Mouse (Mus musculus) cerebellum, postnatal 4 days (tissue): ENCODE results near the gene Cep290.
A peak's percentile ranks its signal among the peaks of the same experiment; 100 is the strongest.
"Not testable (repeated sequence)": the region's sequence is repeated elsewhere in the genome, so short reads cannot be mapped to it uniquely, and the experiment has no call there.

Experiments used
- DNase-seq, 2 experiments: peaks; one replicate each; pipeline ENCODE4 v3.0.0; 2022; ENCODE audit warnings: low spot score in 2 of 2, mixed read lengths in 1 of 2

The Cep290 gene

DNA sequence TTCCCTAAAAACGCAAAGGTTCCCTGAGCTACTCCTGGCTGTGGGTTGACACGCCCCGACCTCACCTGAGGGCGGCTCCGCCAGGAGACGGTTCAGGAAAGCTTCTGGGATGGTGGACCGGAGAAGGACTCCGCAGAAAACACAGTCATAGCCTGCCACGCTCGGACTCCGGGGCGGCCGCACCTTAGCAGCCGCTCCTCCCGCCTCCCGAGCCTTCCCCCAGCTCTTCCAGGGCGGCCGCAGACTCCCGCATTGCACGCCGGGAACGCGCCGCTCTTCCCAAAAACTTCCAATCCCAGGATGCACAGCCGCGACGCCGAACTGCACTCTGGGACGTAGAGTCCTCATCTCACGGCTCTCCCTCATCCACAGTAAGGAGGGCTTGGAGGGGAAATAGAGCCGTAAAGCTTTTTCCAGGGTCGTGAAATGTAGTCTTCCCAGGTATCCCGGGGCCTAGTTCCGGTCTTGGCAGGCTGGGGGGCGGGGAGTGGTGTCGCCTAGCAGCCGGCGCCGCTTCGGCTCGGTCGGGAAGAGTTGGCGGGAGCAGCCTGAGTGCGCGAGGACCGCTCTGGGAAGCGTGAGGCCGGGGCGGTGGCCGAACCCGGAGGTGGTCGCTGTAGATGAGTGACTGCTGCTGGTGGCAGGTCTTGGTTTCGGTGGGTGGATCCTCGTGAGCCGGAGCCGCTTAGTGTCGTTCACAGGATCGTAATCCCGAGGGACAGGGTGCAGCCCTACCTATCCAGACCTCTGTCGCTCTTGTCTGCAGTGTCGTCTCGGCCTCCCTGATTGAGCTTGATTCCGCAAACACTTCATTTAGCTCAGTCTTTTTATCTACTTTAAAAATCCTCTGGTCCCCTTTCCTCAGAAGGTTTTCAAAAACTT, at the start of gene Cep290, which contains the start of gene Tmtc3:
Cep290 (plus strand) TSS at position 462 of the 882 bp plus-strand sequence.
Tmtc3 (minus strand) TSS at position 254 of the 882 bp plus-strand sequence.
- peak; percentile 74 to 89 for DNase-seq

DNA sequence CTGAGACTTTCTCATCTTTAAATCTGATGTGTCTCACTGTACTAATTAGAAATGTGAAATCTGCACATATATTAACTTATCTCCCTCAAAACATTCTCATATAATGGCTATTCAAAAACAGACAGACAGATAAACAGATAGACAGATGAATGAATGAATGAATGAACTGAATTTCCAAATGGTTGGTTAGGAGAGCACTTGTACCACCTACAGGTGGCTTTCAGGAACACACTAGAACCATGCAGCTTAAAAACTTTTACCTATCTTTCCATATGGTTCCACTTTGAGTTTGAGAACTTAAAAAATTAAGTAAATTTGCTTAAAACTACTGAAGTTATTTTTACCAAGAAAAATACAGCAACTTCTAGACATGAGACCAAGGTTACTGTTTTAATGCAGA, 38.0 kb upstream of the Cep290 start:
- DNase-seq = no peak

DNA sequence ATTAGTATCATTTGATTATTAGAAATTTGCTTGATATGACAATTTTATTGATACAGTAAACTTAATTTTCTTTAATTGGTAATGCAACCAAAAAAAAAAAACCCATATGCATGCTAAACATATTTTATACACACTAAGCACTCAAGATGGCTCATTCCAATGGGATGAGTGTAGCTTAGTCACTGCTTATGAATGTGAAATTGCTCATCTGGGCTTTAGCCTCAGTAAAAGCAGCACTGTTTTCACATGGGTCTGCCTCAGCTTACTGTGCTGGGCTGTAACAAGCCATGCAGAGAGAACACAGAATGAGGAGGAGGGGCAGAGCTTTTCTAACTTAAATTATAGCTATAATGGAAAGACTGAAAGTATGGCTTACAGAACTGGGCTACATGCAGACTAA, 26.8 kb upstream of the Cep290 start:
- DNase-seq = no peak

DNA sequence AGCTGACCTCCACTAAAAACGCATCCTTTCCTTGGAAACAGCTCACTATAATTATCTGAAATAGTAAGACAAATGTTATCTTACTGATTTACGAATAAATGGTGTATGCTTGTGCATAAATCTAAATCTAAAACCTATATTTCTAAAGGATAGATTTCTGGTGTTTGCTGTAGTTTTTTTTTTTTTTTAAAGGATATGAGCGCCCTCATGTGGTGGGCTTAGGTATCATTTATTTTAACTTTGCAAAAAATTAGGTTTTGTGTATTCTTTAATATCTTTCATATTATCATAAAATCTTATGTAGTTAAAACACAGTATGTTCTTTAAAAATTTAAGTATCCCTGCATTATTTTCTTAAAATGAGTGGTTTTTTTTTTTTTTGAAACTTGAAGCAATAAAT, 12.3 kb upstream of the Cep290 start:
- DNase-seq = no peak

DNA sequence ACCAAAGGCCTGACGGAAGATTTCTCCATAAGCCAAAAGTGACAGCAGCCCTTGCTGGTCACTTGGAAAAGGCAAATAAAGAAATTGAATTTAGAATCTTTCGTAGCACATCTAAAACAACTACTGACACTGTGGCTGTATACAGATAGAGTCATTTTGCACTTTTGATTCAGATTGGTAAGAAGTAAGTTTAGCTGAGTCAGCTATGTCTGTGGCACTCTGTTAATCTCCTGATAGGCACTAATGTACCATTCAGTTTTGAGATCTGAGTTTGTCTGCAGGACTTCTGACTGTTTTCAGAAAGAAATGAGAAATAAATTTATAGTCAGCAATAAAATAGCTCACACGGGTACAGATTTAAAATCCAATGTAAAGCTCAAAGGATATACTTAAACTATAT, 7.8 kb upstream of the Cep290 start:
- no peak for DNase-seq

DNA sequence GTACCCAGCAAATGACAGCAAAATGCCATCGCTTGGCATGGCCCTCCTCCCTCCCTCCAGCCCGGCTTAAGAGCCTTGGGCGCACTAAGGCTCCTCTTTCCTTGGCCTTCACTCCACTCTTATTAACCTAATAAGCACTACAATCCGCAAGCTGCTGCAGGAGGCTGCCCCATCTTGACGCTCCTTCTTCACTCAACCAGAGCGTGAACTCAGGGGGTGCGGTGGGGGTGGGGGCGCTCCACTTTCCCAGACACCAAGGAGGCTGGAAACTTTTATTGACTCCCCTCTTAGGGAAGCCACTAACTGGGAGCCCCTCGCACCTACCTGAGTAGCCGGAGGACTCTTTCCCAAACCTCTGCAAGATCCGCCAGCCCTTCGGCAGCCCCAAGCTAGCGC, 659 bp upstream of the Cep290 start:
- DNase-seq = no peak

DNA sequence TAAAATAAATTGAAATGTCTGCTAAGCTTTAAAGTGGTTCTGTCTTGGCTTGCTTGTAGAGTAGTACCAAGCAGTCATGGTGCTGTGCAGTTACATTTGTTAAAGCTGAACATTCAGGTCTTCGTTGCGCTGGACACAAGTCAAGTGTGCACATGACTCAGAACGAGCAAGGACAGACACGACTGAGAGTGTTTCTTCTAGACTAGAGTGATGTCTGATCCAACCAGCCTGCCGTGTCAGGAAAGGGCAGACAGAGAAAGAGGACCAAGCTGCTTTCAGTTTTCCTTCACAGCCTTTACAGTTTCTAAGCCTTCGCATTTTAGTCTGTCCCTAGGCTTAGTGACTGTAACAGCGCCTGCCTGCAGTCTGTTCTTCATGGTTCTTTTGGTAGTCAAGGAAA, 4.6 kb downstream of the Cep290 start:
- no peak for DNase-seq

DNA sequence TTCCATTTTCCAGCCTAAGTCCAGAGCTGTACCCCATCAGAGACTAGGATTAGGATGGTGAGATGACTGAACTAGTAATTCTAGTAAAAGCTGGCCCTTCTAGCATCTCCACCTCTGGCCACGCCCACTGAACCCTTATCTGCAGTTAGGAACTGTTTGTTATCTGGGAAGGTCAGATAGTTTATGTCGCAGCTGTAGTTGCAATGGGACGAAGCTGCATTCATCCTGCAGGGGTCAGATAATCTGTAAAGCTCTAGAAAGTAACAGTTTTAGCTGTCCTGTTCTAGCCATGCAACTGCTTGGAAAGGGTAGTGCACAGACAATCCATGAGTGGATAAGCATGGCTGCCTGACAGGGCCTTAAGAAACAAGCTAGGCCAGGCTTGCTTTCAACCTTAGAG, 11.0 kb downstream of the Cep290 start:
- DNase-seq = no peak

DNA sequence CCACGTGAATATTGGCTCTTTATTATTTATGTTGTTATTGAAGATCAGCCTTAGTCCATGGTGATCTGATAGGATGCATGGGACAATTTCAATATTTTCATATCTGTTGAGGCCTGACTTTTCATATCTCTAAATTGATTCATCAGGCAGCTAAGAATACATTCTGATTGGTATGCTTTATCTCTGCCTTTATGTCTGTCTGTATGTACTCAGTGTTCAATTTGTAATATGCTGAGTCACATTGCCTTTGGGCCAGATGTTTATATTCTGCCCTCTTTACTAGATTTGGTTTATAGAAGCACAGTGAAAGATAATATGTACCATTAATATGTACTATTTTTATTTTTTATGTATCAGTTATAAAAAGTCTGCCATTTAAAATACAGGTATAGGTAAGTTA, 20.8 kb downstream of the Cep290 start:
- DNase-seq = no peak

DNA sequence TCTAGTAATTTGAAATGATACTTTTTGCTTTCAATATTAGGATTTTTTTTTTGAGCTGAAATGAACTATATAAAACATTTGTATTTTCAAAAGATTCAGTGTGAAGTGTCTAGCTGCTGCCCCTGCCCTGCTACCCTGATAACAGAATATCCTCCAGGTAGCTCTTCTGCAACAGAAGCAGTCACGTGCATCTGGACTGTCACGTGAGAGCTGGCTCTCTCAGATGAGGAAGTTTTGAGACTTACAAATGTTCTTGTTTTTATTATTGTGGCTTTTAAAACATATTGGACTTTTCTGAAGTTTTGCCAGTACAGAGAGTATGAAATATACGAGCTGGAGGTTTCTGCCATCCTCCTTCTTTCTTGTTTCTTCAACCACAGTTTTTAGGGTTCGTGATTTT, 34.3 kb downstream of the Cep290 start:
- no peak for DNase-seq

DNA sequence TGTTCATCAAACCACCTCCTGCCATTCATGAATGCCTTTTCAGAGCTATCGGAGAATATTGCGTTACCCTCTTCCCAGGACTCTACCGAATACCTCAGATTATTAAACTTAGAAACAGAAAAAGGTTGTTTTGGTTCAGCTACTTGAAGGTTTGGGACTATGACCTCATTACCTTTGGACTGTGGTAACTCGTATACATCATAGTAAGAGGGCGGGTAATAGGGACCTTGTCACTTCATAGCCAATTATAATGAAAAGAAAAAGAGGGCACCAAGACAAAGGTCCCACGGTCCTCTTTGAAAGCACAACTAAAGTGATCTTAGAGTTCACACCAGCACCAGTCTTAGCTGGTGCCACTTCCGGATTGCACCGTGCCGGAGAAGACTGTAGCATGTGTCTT, 35.0 kb downstream of the Cep290 start:
- no peak for DNase-seq

DNA sequence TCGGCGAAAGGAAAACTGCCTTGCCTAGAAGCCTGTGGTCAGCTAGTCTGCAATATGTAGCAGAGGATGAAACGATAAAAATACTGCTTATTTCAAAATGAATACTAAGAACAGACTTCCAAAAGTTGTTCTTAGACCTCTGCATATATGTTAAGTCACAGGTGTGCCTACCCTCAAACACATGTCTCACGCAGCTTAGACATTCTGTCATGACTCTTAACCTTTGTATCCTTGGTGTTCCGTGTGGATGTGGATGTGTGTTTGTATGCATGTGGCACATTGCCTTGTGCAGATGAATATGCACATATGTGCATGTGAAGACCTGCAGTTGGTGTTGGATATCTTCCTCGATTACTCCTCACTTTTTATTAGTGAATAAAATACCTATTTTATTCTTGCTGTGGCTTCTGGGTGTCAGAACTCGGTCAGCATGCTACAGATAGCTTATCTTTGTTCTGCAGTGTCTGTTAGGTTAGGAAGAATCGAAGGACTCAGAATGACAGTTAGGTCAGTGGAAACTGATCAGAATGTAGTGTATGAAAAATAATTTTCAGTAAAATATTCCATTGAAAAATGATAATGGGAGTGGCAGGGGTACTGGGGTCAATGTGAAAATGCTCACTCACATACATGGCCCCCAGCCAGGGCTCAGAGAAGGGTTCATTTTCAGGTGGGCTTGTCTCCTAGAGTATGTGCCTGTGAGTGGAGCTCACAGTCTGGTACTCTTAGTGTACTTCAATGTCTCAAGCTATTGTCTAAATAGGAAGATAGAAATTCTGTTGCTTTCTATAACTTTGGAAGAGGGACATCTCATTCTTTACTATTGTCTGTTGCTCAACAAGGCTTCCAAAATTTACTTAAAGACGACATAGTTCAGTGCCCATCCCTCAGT, 37.4 kb downstream of the Cep290 start:
- DNase-seq = no peak

DNA sequence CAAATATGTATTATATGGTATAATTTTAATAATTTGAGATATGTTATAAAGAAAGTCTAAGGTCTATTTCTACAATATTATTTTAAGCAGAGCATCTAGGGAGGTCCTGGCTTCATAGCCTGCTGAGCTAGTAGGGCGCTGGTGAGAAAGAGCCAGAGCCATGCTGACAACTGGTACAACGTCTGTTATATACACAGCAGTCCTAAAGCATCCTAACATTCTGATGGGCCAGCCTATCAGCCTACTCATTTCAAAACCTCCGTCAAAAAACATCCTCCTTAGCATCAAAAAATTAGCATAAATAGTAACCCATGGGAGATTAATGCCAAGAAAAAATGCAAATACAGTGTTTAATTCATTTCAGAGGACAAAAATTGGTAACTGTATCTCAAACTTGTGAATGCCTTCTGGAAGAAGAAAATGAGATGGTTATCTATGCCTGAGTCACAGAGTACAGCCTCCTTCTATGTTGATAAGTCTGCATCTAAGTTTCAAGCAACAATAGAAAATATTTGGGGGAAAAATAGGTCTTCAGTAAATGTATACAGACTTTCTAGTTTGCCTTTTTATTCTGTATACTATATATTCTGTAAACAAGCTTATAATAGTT, 69.3 kb downstream of the Cep290 start:
- DNase-seq = no peak

DNA sequence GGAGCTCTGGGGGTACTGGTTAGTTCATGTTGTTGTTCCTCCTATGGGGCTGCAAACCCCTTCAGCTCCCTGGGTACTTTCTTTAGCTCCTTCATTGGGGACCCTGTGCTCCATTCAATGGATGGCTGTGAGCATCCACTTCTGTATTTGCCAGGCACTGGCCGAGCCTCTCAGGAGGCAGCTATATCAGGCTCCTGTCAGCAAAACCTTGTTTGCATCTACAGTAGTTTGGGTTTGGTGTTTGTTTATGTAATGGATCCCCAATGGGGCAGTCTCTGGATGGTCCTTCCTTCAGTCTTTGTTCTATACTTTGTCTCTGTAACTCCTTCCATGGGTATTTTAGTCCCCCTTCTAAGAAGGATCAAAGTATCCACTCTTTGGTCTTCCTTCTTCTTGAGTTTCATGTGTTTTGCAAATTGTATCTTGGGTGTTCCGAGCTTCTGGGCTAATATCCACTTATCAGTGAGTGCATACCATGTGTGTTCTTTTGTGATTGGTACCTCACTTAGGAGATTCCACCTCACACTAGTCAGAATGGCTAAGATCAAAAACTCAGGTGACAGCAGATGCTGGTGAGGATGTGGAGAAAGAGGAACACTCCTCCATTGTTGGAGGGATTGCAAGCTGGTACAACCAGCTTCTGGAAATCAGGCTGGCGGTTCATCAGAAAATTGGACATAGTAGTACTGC, 73.0 kb downstream of the Cep290 start:
- DNase-seq = not testable (repeated sequence)

DNA sequence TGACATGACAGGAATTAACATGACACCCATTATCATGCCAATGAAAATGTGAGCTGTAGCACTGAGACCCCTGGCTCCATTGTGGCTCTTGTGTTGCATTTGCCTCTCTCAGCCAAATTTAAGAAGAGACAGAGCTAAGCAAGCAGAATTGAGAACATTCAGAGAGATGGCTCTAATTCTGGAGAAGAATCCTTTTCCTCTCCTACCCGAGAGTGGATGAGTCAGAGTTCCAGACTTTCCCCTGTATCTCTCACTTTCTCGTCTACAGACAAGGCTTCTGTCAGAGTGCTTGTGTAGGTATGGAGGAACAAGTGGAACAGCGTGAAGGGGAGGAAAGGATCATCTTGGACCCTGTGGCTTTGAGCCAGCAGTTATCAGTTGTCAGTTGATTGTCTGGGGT, 76.8 kb downstream of the Cep290 start:
- no peak for DNase-seq

DNA sequence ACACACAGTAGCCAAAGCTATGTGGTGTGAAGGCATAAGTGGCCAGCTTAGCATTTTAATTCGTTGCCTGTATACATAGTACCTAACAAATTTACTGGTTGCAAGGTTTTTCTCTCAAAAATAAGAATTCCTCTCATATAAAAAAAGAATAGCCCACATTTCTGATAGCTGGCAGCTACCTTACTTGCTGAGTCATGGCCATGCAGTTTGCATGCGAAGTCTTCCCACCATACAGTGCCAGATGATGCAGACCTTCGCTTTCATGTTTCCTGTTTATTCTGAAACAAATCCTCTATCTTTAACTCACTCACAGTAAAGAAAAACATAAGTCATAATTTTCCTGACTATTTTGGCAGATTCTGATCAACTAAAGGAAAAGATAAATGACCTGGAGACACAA, 84.3 kb downstream of the Cep290 start:
- DNase-seq = no peak

DNA sequence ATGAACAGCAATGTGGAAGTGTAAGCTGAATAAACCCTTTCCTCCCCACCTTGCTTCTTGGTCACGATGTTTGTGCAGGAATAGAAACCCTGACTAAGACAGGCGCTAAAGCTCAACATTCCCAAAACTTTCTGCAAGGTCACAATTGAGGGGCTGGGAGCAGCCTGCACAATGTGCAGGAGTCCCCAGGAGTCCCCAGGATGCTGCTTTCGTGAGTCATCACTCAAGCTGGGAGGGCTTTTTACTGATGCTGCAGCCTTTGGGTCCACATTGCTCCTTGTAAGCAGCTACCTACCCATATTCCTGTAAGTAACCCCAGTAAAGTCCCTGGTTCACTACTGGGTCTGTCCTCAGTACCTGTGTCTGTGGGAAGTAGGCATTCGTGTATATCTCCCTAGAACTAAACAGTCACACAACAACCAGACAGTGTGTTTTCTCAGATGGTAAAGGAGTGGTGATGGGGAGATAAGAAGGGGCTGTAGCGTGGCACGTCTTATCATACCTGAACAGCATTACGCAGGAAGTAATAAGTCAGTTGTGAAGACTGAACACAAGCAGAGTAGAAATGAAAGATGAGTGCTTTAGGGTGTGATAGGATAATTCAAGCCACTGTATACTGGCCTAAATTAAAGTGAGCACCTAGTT, 87.3 kb downstream of the Cep290 start:
- no peak for DNase-seq

DNA sequence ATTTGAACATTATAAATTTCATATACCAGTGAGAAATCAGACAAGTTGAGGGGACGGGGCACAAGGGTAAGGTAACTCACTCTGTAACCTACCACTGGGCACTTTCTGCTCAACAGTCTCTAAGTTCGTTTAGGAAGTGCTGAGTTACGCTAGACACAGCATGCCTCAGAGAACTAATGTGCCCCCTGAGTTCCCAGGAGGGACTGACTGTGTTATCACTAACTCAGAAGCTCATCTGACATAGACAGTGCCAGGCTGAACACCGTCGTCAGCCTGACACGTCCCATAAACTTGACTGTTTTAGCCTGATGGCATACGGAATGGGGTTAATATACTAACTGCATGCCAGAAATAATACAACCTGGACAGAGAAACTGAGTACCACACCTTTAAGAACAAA, 87.9 kb downstream of the Cep290 start:
- DNase-seq = no peak

DNA sequence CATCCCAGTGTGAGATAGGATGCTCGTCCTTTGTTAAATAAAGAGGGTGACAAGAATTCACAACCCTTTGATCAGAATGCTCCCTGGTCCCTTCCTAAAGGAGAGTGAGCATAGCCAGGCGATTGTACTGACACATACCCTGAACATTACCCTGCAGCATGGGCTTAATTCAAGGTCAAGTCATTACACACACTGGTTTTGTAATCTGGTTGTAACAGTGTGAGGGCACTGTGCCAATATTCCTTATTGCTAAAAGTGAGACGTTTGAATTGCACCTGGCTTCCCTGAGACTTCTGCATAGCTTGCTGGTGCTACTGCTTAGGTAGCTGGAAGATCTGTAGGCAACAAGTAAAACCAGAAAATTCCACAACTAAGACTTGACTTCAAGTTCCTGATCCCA, 96.8 kb downstream of the Cep290 start:
- DNase-seq = no peak

DNA sequence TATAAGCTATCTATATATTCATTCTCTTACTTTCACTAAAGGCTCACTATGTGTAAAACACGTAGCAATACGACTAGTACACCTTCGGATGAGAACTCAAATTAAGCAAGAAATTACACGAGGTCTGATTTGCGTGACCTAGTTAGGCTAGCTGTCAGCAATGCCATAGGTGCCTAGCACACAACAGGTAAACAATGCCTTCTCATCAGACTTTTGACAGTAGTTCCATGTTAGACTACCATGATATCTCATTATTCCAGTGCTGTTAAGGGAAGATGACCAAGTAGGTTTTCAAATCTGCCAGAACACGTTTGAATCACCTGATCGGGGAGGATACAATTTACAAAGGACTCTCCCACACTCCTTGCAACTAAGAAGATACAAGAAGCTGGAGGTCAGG, 101.2 kb downstream of the Cep290 start:
- DNase-seq = no peak

DNA sequence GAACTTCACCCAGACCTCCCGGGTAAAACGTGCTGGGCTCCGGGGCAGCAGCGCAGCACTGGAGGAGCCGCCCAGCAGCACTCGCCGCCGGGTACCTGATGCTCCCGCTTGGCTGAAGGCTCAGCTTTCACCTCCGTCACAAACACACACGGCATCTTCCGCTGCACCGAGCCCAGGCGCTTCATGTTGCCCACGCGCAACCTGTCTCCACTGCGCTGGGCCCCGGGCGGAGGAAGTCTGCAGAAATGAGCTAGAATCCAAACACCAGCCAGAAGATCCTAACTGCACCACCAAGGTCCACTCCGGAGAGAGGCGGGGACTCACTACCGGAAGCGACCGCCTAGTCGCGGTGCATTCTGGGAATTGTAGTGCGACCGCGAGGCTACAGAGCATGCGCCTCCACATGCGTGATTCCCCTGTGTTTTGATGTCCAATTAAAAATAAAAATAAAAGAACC, 101.6 kb downstream of the Cep290 start:
- peak; percentile 76 to 91 for DNase-seq
